Mouse (Mus musculus) CD4-positive, CD25-positive, alpha-beta regulatory T cell, adult 9 weeks (primary cell): ENCODE data around the gene Vwa8. TPM values are rescaled to one million over a fixed set of nuclear protein-coding genes. Genes with fewer than 3 reads are reported as not detected.

Experiments used
- polyA plus RNA-seq: library from polyadenylated mRNA; unstranded; fragments of 100-300 nt; shearing (Covaris generic); gene quantifications from one replicate; pipeline ENCODE4 v1.2.1, GENCODE M21; 2017

Gene Vwa8
- 16.9 TPM for polyA plus RNA-seq

DNA sequence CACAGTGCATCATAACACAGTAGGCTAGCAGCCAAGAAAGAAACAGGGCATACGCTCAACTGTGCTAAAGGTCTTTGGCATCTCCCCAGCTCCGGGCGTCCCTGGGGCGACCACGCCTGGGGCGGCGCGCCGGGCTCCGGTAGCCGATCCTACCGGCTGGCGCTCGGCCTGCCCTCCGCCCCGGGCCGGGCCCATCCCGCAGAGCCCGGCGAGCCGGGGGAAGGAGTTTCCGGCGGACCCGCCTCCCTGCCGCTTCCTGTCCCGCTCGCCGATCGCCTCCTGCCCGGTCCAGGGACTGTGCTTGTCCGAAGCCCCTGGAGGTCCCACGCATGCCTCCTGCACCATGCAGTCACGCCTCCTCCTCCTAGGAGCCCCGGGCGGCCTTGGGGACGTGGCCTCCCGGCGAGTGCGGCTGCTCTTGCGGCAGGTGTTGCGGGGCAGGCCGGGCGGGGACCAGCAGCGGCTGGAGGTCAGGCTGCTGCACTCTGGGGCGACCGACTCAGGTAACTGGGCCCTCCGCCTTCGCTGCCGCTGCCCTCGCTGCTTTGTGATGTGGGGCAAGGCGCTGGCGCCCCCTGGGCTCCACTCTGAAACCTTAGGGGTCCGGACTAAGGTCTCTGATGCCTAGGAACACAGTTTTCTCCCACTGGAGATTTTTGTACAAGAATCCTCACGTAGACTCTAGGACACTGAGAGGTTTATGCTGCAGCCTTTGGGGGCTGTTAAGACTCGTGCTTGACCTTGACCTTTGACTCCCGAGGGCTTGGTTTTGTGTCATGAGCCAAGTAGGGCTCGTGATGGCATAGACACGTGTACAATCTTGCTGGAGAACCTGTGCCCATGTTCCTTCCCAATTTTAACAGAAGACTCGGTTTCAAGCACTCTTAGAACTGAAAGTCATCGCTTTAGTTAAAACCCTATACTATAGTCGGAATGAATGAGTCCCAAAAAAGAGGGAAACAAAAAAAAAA is at the start of gene Vwa8:
TSS of gene Vwa8 (plus strand) at position 112 of the 971 bp plus-strand sequence.

Other genes with a start within 250 kb of the Vwa8 start
- gene Dgkh, start 116.3 kb upstream of the Vwa8 start, polyA plus RNA-seq, result 12.0 TPM